In genomic region chr9:57950519-57950918, GRCm38 (mm10) we compare ENCODE assay signal across 9 mouse cellular contexts. TPM values are rescaled to one million over a fixed set of nuclear protein-coding genes. Genes with fewer than 3 reads are reported as not detected.
DNase-seq lines count a peak whose midpoint lies in the region; ATAC-seq and TF ChIP-seq lines count a peak whose summit lies in the region.
"Had no signal": no experiment of that assay in that cellular context is flagged by ENCODE, and none has a peak within 500 bp of the region (broad histone marks: within the 10 kb centered on the region; RNA-seq: fewer than 3 reads in every experiment).

No protein-coding gene starts in this region.

- no peaks in the 10 kb centered on the region for H3K27me3 ChIP-seq in lung, postnatal 0 days (replicated peaks; ENCODE audit: insufficient read depth, low read length)
- H3K27me3 ChIP-seq in embryonic facial prominence, embryonic 13.5 days: peaks cover 39% of the 10 kb centered on the region
- H3K27me3 ChIP-seq in limb, embryonic 10.5 days (ENCODE audit: low read depth, poor library complexity, severe bottlenecking): peaks cover 26% of the 10 kb centered on the region

- peak overlapping the region; percentile 90 for H3K27ac ChIP-seq in gastrocnemius, adult 2 months
- H3K27ac ChIP-seq in lung, postnatal 0 days (ENCODE audit: low read length): no peak overlapping the region
- no peak overlapping the region for H3K27ac ChIP-seq in embryonic facial prominence, embryonic 13.5 days
- peak overlapping the region; percentile 58; the same call in 1 of the 2 replicates for H3K27ac ChIP-seq in limb, embryonic 10.5 days

- intact Hi-C loops in gastrocnemius, adult 2 months (cut with DNase I): no loop called here

- peak overlapping the region; percentile 27; the same call in 1 of the 2 replicates for H3K4me2 ChIP-seq in lung, postnatal 0 days (replicated peaks; ENCODE audit: low read depth, low read length)
- no peak overlapping the region for H3K4me2 ChIP-seq in embryonic facial prominence, embryonic 13.5 days
- H3K4me2 ChIP-seq: lung, embryonic 14.5 days had no signal

- H3K9me3 ChIP-seq in lung, postnatal 0 days (ENCODE audit: low read length): no peaks in the 10 kb centered on the region
- H3K9me3 ChIP-seq in embryonic facial prominence, embryonic 13.5 days: no peaks in the 10 kb centered on the region
- H3K9me3 ChIP-seq in limb, embryonic 10.5 days (replicated peaks): no peaks in the 10 kb centered on the region

- H3K36me3 ChIP-seq in lung, postnatal 0 days (ENCODE audit: insufficient read depth, low read length): no peaks in the 10 kb centered on the region; the same call in 1 of the 2 replicates
- H3K36me3 ChIP-seq in embryonic facial prominence, embryonic 13.5 days: no peaks in the 10 kb centered on the region
- no peaks in the 10 kb centered on the region for H3K36me3 ChIP-seq in limb, embryonic 10.5 days

- WGBS in lung, postnatal 0 days: 39% methylated on average over 9 of the region's 9 CpGs
- 37% methylated on average over 9 of the region's 9 CpGs for WGBS in embryonic facial prominence, embryonic 13.5 days
- WGBS in limb, embryonic 10.5 days: 62% methylated on average over 9 of the region's 9 CpGs

- 0 out of 2 replicates have a peak overlapping the region, but pooled peaks have one; percentile 9 for H3K9ac ChIP-seq in lung, postnatal 0 days (replicated peaks; ENCODE audit: low read depth)
- 0 out of 2 replicates have a peak overlapping the region, but pooled peaks have one; percentile 32 for H3K9ac ChIP-seq in embryonic facial prominence, embryonic 13.5 days
- H3K9ac ChIP-seq: lung, embryonic 14.5 days had no signal

- H3K4me1 ChIP-seq in lung, postnatal 0 days (ENCODE audit: insufficient read depth, low read depth, low read length): peaks cover 19% of the 10 kb centered on the region; the same call in 1 of the 2 replicates
- peaks cover 51% of the 10 kb centered on the region for H3K4me1 ChIP-seq in embryonic facial prominence, embryonic 13.5 days
- peaks cover 68% of the 10 kb centered on the region for H3K4me1 ChIP-seq in limb, embryonic 10.5 days

- ATAC-seq in lung, postnatal 0 days: no peak
- ATAC-seq in embryonic facial prominence, embryonic 13.5 days (ENCODE audit: insufficient number of reproducible peaks, insufficient read depth, low FRiP score, low TSS enrichment, low read depth): no peak

- peak overlapping the region; percentile 97 for H3K4me3 ChIP-seq in gastrocnemius, adult 2 months
- no peak overlapping the region for H3K4me3 ChIP-seq in lung, postnatal 0 days (ENCODE audit: low read depth, low read length)
- no peak overlapping the region for H3K4me3 ChIP-seq in embryonic facial prominence, embryonic 13.5 days
- H3K4me3 ChIP-seq in limb, embryonic 10.5 days: no peak overlapping the region

- no peak for TF ChIP-seq EP300 in lung, postnatal 0 days (IDR thresholded peaks at IDR 0.05)

- no peak for DNase-seq in gastrocnemius, adult 2 months
- no peak for DNase-seq in gastrocnemius, postnatal 10 days
- DNase-seq in lung, postnatal 0 days (ENCODE audit: low spot score): no peak
- DNase-seq in lung, postnatal 10 days: no peak
- no peak for DNase-seq in limb, embryonic 10.5 days (ENCODE audit: low spot score)
- DNase-seq in lung, adult 18-20 months: no peak
- DNase-seq in lung, postnatal 14 days: no peak
- DNase-seq: lung, embryonic 14.5 days had no signal

- no peak for TF ChIP-seq CTCF in gastrocnemius, adult 2 months (IDR thresholded peaks at IDR 0.05)
- no peak for TF ChIP-seq CTCF in lung, postnatal 0 days (IDR thresholded peaks at IDR 0.05)

RNA-seq across cellular contexts. Expression of gene Sema7a, which starts 10.6 kb away (rescaled TPM):
- total RNA-seq in gastrocnemius, adult 2 months (2021): 10 to 100 TPM in 1 of 2 experiments, 1 to 10 TPM in 1; 9.0 to 14.4 TPM
- total RNA-seq in gastrocnemius, postnatal 10 days (2021): 10 to 100 TPM; 15.7 to 18.5 TPM
- 6.2 and 8.4 TPM in 2 replicates for polyA plus RNA-seq in lung, postnatal 0 days (2015; fragmentation: Nextera tagmentation; extraction: Ambion mirVana)
- 0.55 and 1.0 TPM in 2 replicates for polyA plus RNA-seq in embryonic facial prominence, embryonic 13.5 days (2015; fragmentation: Nextera tagmentation; extraction: Ambion mirVana)
- polyA plus RNA-seq in limb, embryonic 10.5 days (2016; fragmentation: Nextera tagmentation; extraction: Ambion mirVana): 0.20 and 0.26 TPM in 2 replicates

RNA-seq across cellular contexts. Expression of gene Ubl7, which starts 39.7 kb away (rescaled TPM):
- total RNA-seq in gastrocnemius, adult 2 months (2021): 10 to 100 TPM; 81.3 to 82.1 TPM
- total RNA-seq in gastrocnemius, postnatal 10 days (2021): 10 to 100 TPM; 48.7 to 49.2 TPM
- polyA plus RNA-seq in lung, postnatal 0 days (2015; fragmentation: Nextera tagmentation; extraction: Ambion mirVana): 120 and 121 TPM in 2 replicates
- polyA plus RNA-seq in embryonic facial prominence, embryonic 13.5 days (2015; fragmentation: Nextera tagmentation; extraction: Ambion mirVana): 111 and 120 TPM in 2 replicates
- polyA plus RNA-seq in limb, embryonic 10.5 days (2016; fragmentation: Nextera tagmentation; extraction: Ambion mirVana): 123 and 130 TPM in 2 replicates

RNA-seq across cellular contexts. Expression of gene Cyp11a1, which starts 55.7 kb away (rescaled TPM):
- under 1 TPM in 1 of 2 experiments, not detected in 1; 0.10 TPM for total RNA-seq in gastrocnemius, adult 2 months (2021)
- total RNA-seq in gastrocnemius, postnatal 10 days (2021): 1 to 10 TPM; 1.2 to 1.6 TPM
- polyA plus RNA-seq in lung, postnatal 0 days (2015; fragmentation: Nextera tagmentation; extraction: Ambion mirVana): 1.2 and 1.3 TPM in 2 replicates
- 0.77 and 1.0 TPM in 2 replicates for polyA plus RNA-seq in embryonic facial prominence, embryonic 13.5 days (2015; fragmentation: Nextera tagmentation; extraction: Ambion mirVana)
- polyA plus RNA-seq in limb, embryonic 10.5 days (2016; fragmentation: Nextera tagmentation; extraction: Ambion mirVana): 0.26 TPM in 1 of 2 replicates, not detected in the other

Comparison
In these comparisons a context has a peak if more than half of its experiments do, and no peak if none do; other contexts are left out.
1. H3K27ac ChIP-seq: peak in gastrocnemius, adult 2 months (single experiment) and limb, embryonic 10.5 days (single experiment); none in lung, postnatal 0 days (single experiment) and embryonic facial prominence, embryonic 13.5 days (single experiment).